Mouse (Mus musculus): Measurements from ENCODE around the gene Slc25a23.

GRCm38 (mm10) chr17:57070272-57070671, 10.6 kb upstream of the Slc25a23 start:
- no peak for TF ChIP-seq CTCF (IDR thresholded peaks at IDR 0.05; ENCODE audit: low read depth)
- no peak for TF ChIP-seq EP300 (IDR thresholded peaks at IDR 0.05; ENCODE audit: low read depth)
